Mouse (Mus musculus): ENCODE data around the gene Tifab. TPM values are rescaled to one million over a fixed set of nuclear protein-coding genes. Genes with fewer than 3 reads are reported as not detected.

Tifab gene
- polyA plus RNA-seq, 1 experiment, result not detected

GRCm38 (mm10) chr13:56139167-56139751 lies 39.4 kb downstream of the Tifab start:
- no peak overlapping the region for H3K4me3 ChIP-seq
- H3K79me2 ChIP-seq (ENCODE audit: control insufficient read depth, insufficient read depth), result peaks cover 15% of the 10 kb centered on the region
- H3K36me3 ChIP-seq (ENCODE audit: control insufficient read depth, insufficient read depth), result no peaks in the 10 kb centered on the region
- no peak overlapping the region for H3ac ChIP-seq (ENCODE audit: control insufficient read depth, insufficient read length)
- H3K4me2 ChIP-seq (ENCODE audit: low read depth), result no peak overlapping the region
- peaks cover 19% of the 10 kb centered on the region for H3K27me3 ChIP-seq (ENCODE audit: control insufficient read depth, insufficient read depth, insufficient read length)
- TF ChIP-seq SRF (IDR thresholded peaks at IDR 0.05; ENCODE audit: control insufficient read depth, insufficient read length, low read depth) (no peak), MYOG (IDR thresholded peaks at IDR 0.05; ENCODE audit: control insufficient read depth in 1 of 3, insufficient read depth in 1 of 3, insufficient read length in 2 of 3, low read depth in 2 of 3) (no peak), POLR2AphosphoS2 (IDR thresholded peaks at IDR 0.05; ENCODE audit: insufficient read length, low read depth) (no peak), TCF3 (IDR thresholded peaks at IDR 0.05; ENCODE audit: insufficient read length, low read depth) (no peak), REST (IDR thresholded peaks at IDR 0.05; ENCODE audit: insufficient read depth, insufficient read length) (no peak), POLR2A (IDR thresholded peaks at IDR 0.05; ENCODE audit: insufficient read length, low read depth) (no peak), TCF12 (IDR thresholded peaks at IDR 0.05; ENCODE audit: insufficient read depth, poor library complexity, severe bottlenecking) (no peak), E2F4 (IDR thresholded peaks at IDR 0.05; ENCODE audit: insufficient read depth) (no peak), CEBPB (IDR thresholded peaks at IDR 0.05; ENCODE audit: insufficient read depth, poor library complexity, severe bottlenecking) (no peak), MYOD1 (IDR thresholded peaks at IDR 0.05; ENCODE audit: control insufficient read depth in 1 of 3, insufficient read length in 2 of 3, low read depth in 2 of 3) (no peak), USF1 (IDR thresholded peaks at IDR 0.05; ENCODE audit: low read depth) (no peak), MAX (IDR thresholded peaks at IDR 0.05; ENCODE audit: low read depth) (no peak)

DNA sequence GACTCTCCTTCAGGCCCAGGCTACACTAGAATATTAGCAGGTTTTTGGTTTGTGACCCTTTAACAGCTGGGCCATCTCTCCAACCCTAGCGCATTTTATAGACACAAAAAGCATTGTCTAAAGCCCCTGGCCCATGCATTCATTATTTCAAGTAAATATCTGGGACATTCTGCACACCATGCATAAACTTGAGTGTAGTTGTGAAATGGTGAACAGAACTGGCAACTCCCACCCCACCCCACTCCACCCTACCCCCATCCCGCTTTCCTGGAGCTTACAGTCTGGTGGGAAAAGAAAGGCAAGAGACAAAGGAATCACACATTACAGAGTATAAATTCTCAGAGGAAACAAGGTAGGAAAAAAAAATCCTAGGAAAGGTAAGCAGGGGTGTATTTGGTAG lies 42.5 kb downstream of the Tifab start, which contains the start of gene H2afy:
Gene H2afy, minus strand, starts transcription at position 162 of the 400 bp plus-strand sequence.
- Histone ChIP-seq H3K36me3 (ENCODE audit: control insufficient read depth, insufficient read depth) (peaks cover 6% of the 10 kb centered on the region), H3K27me3 (ENCODE audit: control insufficient read depth, insufficient read depth, insufficient read length) (no peaks in the 10 kb centered on the region), H3ac (ENCODE audit: control insufficient read depth, insufficient read length) (peak within 1 kb of the TSS; percentile 84), H3K79me2 (ENCODE audit: control insufficient read depth, insufficient read depth) (peaks cover 45% of the 10 kb centered on the region), H3K4me2 (ENCODE audit: low read depth) (peak within 1 kb of the TSS; percentile 97), H3K4me3 (peak within 1 kb of the TSS; percentile 38)
- TF ChIP-seq REST (IDR thresholded peaks at IDR 0.05; ENCODE audit: insufficient read depth, insufficient read length) (no peak), MYOG (IDR thresholded peaks at IDR 0.05; ENCODE audit: control insufficient read depth in 1 of 3, insufficient read depth in 1 of 3, insufficient read length in 2 of 3, low read depth in 2 of 3) (no peak), USF1 (IDR thresholded peaks at IDR 0.05; ENCODE audit: low read depth) (no peak), POLR2A (IDR thresholded peaks at IDR 0.05; ENCODE audit: insufficient read length, low read depth) (no peak), TCF12 (IDR thresholded peaks at IDR 0.05; ENCODE audit: insufficient read depth, poor library complexity, severe bottlenecking) (no peak), MAX (IDR thresholded peaks at IDR 0.05; ENCODE audit: low read depth) (no peak), TCF3 (IDR thresholded peaks at IDR 0.05; ENCODE audit: insufficient read length, low read depth) (no peak), CEBPB (IDR thresholded peaks at IDR 0.05; ENCODE audit: insufficient read depth, poor library complexity, severe bottlenecking) (no peak), MYOD1 (IDR thresholded peaks at IDR 0.05; ENCODE audit: control insufficient read depth in 1 of 3, insufficient read length in 2 of 3, low read depth in 2 of 3) (no peak), E2F4 (IDR thresholded peaks at IDR 0.05; ENCODE audit: insufficient read depth) (no peak), SRF (IDR thresholded peaks at IDR 0.05; ENCODE audit: control insufficient read depth, insufficient read length, low read depth) (no peak), POLR2AphosphoS2 (IDR thresholded peaks at IDR 0.05; ENCODE audit: insufficient read length, low read depth) (no peak)

- peak overlapping the region; percentile 97 for H3K4me2 ChIP-seq (ENCODE audit: low read depth)
Observed at GRCm38 (mm10) chr13:56135231-56136052, 43.2 kb downstream of the Tifab start.

GRCm38 (mm10) chr13:56134631-56135181 lies 44.0 kb downstream of the Tifab start:
- H3K4me3 ChIP-seq, result peak overlapping the region; percentile 38
- peaks cover 6% of the 10 kb centered on the region for H3K36me3 ChIP-seq (ENCODE audit: control insufficient read depth, insufficient read depth)
- H3K4me2 ChIP-seq (ENCODE audit: low read depth), result peak overlapping the region; percentile 72
- peak overlapping the region; percentile 84 for H3ac ChIP-seq (ENCODE audit: control insufficient read depth, insufficient read length)
- no peaks in the 10 kb centered on the region for H3K27me3 ChIP-seq (ENCODE audit: control insufficient read depth, insufficient read depth, insufficient read length)
- no peak for TF ChIP-seq CEBPB (IDR thresholded peaks at IDR 0.05; ENCODE audit: insufficient read depth, poor library complexity, severe bottlenecking)
- no peak for TF ChIP-seq MAX (IDR thresholded peaks at IDR 0.05; ENCODE audit: low read depth)
- no peak for TF ChIP-seq USF1 (IDR thresholded peaks at IDR 0.05; ENCODE audit: low read depth)
- no peak for TF ChIP-seq POLR2A (IDR thresholded peaks at IDR 0.05; ENCODE audit: insufficient read length, low read depth)
- peak in 1 of 3 experiments; percentile 43 for TF ChIP-seq MYOG (IDR thresholded peaks at IDR 0.05; ENCODE audit: control insufficient read depth in 1 of 3, insufficient read depth in 1 of 3, insufficient read length in 2 of 3, low read depth in 2 of 3)
- TF ChIP-seq SRF (IDR thresholded peaks at IDR 0.05; ENCODE audit: control insufficient read depth, insufficient read length, low read depth), result no peak
- no peak for TF ChIP-seq E2F4 (IDR thresholded peaks at IDR 0.05; ENCODE audit: insufficient read depth)
- TF ChIP-seq REST (IDR thresholded peaks at IDR 0.05; ENCODE audit: insufficient read depth, insufficient read length), result no peak
- no peak for TF ChIP-seq TCF3 (IDR thresholded peaks at IDR 0.05; ENCODE audit: insufficient read length, low read depth)
- peaks cover 60% of the 10 kb centered on the region for H3K79me2 ChIP-seq (ENCODE audit: control insufficient read depth, insufficient read depth)

More at GRCm38 (mm10) chr13:56135231-56136052, 43.2 kb downstream of the Tifab start:
- H3K79me2 ChIP-seq (ENCODE audit: control insufficient read depth, insufficient read depth), result peaks cover 53% of the 10 kb centered on the region
- peaks cover 6% of the 10 kb centered on the region for H3K36me3 ChIP-seq (ENCODE audit: control insufficient read depth, insufficient read depth)
- TF ChIP-seq MYOD1 (IDR thresholded peaks at IDR 0.05; ENCODE audit: control insufficient read depth in 1 of 3, insufficient read length in 2 of 3, low read depth in 2 of 3) (peak in 1 of 3 experiments; percentile 12), TCF3 (IDR thresholded peaks at IDR 0.05; ENCODE audit: insufficient read length, low read depth) (no peak), REST (IDR thresholded peaks at IDR 0.05; ENCODE audit: insufficient read depth, insufficient read length) (no peak), POLR2AphosphoS2 (IDR thresholded peaks at IDR 0.05; ENCODE audit: insufficient read length, low read depth) (peak; percentile 74), POLR2A (IDR thresholded peaks at IDR 0.05; ENCODE audit: insufficient read length, low read depth) (peak; percentile 83), E2F4 (IDR thresholded peaks at IDR 0.05; ENCODE audit: insufficient read depth) (peak; percentile 5), MAX (IDR thresholded peaks at IDR 0.05; ENCODE audit: low read depth) (no peak)
- H3ac ChIP-seq (ENCODE audit: control insufficient read depth, insufficient read length), result peak overlapping the region; percentile 84
- H3K4me3 ChIP-seq, result peak overlapping the region; percentile 38
- no peaks in the 10 kb centered on the region for H3K27me3 ChIP-seq (ENCODE audit: control insufficient read depth, insufficient read depth, insufficient read length)

Measured in myocyte (in vitro differentiated cells).